Mouse (Mus musculus): ENCODE measurements at regions not wholly inside any gene's neighbourhood (a gene's known extent, or its start where the extent isn't known, plus 50 kb on each side); places are given as distances from the start of the nearest gene placed in this dataset.
"Not testable (repeated sequence)": the region's sequence is repeated elsewhere in the genome, so short reads cannot be mapped to it uniquely, and the experiment has no call there.

DNA sequence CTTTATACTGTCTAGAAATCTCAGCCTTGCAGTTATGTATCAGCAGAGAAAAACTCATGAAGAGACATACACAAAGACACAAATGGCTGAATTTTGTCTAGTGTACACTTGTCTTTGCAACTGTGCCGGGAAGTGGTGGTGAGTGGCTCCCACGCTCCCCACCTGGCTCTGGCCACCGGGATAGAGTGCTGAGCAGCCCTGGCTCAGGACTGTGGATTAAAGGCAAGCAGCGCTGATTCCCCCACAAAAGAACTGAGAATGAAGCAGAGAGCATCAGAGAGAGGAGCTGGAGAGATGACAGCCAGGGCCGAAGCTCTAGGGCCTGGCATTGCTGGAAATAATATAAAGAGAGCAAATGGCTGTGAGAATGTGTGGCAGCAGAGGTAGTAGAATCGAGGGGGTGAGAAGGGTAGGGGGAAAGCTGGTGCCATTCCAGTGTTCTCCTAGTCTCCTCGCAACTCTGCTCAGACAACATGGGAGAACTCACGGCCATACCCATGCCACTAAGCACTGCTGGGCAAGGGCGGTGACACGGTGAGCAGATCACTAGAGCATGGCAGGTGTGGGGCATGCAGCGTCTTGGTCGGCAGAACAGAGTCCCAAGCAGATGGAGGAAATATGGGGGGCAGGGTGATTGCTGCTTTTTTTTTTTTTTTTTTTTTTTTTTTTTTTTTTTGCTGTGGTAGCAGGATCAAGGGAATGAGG is 257.1 kb upstream of the Ppp6c start:
- ATAC-seq (replicated peaks; ENCODE audit: low FRiP score, low read depth): peak; percentile 79
- 41% methylated on average over 12 of the region's 12 CpGs for WGBS
- TF ChIP-seq CTCF (IDR thresholded peaks at IDR 0.05; ENCODE audit: low read depth): no peak

GRCm38 (mm10) chr2:39482608-39483007 is 256.4 kb upstream of the Ppp6c start:
- Histone ChIP-seq H3K9ac (ENCODE audit: low read depth, low read length) (no peak overlapping the region), H3K4me2 (ENCODE audit: low read length) (no peak overlapping the region), H3K4me1 (replicated peaks; ENCODE audit: insufficient read depth, low read length) (no peaks in the 10 kb centered on the region), H3K27me3 (ENCODE audit: insufficient read depth, low read length) (no peaks in the 10 kb centered on the region), H3K9me3 (replicated peaks; ENCODE audit: low read length) (no peaks in the 10 kb centered on the region), H3K36me3 (ENCODE audit: insufficient read depth, low read length) (no peaks in the 10 kb centered on the region), H3K4me3 (replicated peaks; ENCODE audit: low read depth, low read length) (no peak overlapping the region), H3K27ac (no peak overlapping the region)
- DNase-seq (ENCODE audit: low spot score): no peak
- WGBS: 71% methylated on average over 2 of the region's 2 CpGs
- no peak for ATAC-seq (replicated peaks; ENCODE audit: low FRiP score, low read depth)
- no peak for TF ChIP-seq CTCF (IDR thresholded peaks at IDR 0.05; ENCODE audit: low read depth)

More for the DNA sequence above, 257.1 kb upstream of the Ppp6c start:
- Histone ChIP-seq H3K36me3 (ENCODE audit: insufficient read depth, low read length) (no peaks in the 10 kb centered on the region), H3K4me1 (replicated peaks; ENCODE audit: insufficient read depth, low read length) (no peaks in the 10 kb centered on the region), H3K27ac (no peak overlapping the region), H3K4me2 (ENCODE audit: low read length) (no peak overlapping the region), H3K4me3 (replicated peaks; ENCODE audit: low read depth, low read length) (no peak overlapping the region), H3K9me3 (replicated peaks; ENCODE audit: low read length) (no peaks in the 10 kb centered on the region), H3K9ac (ENCODE audit: low read depth, low read length) (no peak overlapping the region), H3K27me3 (ENCODE audit: insufficient read depth, low read length) (no peaks in the 10 kb centered on the region)
- DNase-seq (ENCODE audit: low spot score): no peak

DNA sequence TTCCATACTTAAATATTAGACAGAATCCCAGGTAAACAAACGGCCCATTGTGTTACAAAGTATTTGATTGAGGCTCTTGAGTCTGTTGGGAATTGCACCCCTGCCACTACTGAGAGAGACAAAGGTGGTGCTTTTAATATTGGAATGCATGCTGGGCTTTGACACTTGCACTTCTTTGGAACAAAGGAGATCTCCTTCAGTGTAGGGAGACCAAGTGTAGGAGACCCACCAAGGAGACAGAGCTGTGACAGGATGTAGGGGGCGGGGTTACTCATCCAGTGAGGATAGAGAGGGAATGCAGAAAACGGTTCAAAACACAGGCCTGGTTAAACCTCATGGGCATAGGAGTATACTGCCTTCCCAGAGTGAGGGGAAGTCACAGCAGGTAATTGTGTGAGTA is 254.0 kb upstream of the Ppp6c start:
- Histone ChIP-seq H3K4me3 (replicated peaks; ENCODE audit: low read depth, low read length) (no peak overlapping the region), H3K9me3 (replicated peaks; ENCODE audit: low read length) (no peaks in the 10 kb centered on the region), H3K4me2 (ENCODE audit: low read length) (no peak overlapping the region), H3K9ac (ENCODE audit: low read depth, low read length) (no peak overlapping the region), H3K4me1 (replicated peaks; ENCODE audit: insufficient read depth, low read length) (no peaks in the 10 kb centered on the region), H3K27me3 (ENCODE audit: insufficient read depth, low read length) (no peaks in the 10 kb centered on the region), H3K36me3 (ENCODE audit: insufficient read depth, low read length) (no peaks in the 10 kb centered on the region), H3K27ac (no peak overlapping the region)
- no peak for TF ChIP-seq CTCF (IDR thresholded peaks at IDR 0.05; ENCODE audit: low read depth)
- ATAC-seq (replicated peaks; ENCODE audit: low FRiP score, low read depth) (no peak), DNase-seq (ENCODE audit: low spot score) (no peak)
- 64% methylated on average over 3 of the region's 3 CpGs for WGBS

DNA sequence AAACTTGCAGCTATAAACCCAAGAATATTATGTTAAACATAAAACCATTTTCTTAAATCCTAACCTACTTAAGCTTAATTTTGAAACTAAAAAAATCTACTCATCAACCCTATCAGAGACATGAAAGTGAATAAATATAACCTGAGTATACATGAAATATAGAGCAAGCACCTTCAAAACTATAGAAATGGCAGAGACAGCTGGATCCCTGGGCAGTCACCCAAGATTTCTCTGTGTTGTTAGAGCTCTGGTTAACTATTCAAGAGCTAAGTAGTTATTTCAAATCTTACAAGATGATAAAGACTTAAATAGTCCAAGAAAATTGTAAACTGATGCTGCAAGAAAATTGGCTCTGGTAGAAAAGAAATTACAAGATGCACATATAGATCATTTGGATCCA is 246.7 kb upstream of the Ppp6c start:
- not testable (repeated sequence) for H3K36me3 ChIP-seq (ENCODE audit: insufficient read depth, low read length); H3K9me3 ChIP-seq (replicated peaks; ENCODE audit: low read length); H3K4me2 ChIP-seq (ENCODE audit: low read length); ATAC-seq (replicated peaks; ENCODE audit: low FRiP score, low read depth); DNase-seq (ENCODE audit: low spot score); H3K27me3 ChIP-seq (ENCODE audit: insufficient read depth, low read length); H3K27ac ChIP-seq; H3K9ac ChIP-seq (ENCODE audit: low read depth, low read length); H3K4me3 ChIP-seq (replicated peaks; ENCODE audit: low read depth, low read length); H3K4me1 ChIP-seq (replicated peaks; ENCODE audit: insufficient read depth, low read length)

Measured in kidney, postnatal 0 days (tissue).